Mouse (Mus musculus): ENCODE data around the gene Frmpd4. TPM values are rescaled to one million over a fixed set of nuclear protein-coding genes. Genes with fewer than 3 reads are reported as not detected.

The Frmpd4 gene
- polyA plus RNA-seq, 1 experiment from 2014 or later: not detected

GRCm38 (mm10) chrX:167808572-167808971 lies 768.5 kb downstream of the Frmpd4 start:
- 82% methylated on average over 5 of the region's 5 CpGs for WGBS (ENCODE audit: insufficient replicate concordance)
- Histone ChIP-seq H3K4me2 (ENCODE audit: low read depth, low read length) (no peak overlapping the region), H3K9me3 (ENCODE audit: low read length) (no peaks in the 10 kb centered on the region), H3K9ac (replicated peaks) (no peak overlapping the region), H3K27ac (ENCODE audit: low read depth) (no peak overlapping the region), H3K4me1 (ENCODE audit: insufficient read depth) (no peaks in the 10 kb centered on the region), H3K27me3 (ENCODE audit: insufficient read depth, low read length) (no peaks in the 10 kb centered on the region), H3K4me3 (ENCODE audit: low read depth, low read length) (no peak overlapping the region), H3K36me3 (replicated peaks; ENCODE audit: insufficient read depth, low read length) (no peaks in the 10 kb centered on the region)
- no peak for ATAC-seq
- DNase-seq: no peak
- TF ChIP-seq EP300 (IDR thresholded peaks at IDR 0.05; ENCODE audit: low read depth) (no peak), CTCF (IDR thresholded peaks at IDR 0.05; ENCODE audit: low read depth) (no peak)

DNA sequence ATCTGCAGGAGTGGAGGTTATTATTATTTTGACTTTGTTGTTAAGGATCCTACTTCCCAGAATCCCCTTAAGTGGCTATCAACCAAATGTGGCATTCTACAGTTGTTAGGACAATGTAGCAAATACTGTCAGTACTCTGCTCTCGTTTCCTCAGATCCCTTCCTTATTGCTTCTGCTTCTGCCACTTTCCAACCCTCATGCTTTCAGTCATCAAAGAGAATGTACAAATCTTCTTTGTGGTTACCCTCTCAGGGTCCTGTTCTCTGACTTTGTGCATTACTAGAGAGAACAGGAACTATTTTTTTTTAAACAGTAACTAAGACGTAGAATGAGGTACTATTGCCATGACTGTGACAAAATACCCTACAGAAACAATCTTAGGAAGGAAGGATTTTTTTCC lies 788.3 kb downstream of the Frmpd4 start:
- no peak overlapping the region for H3K4me2 ChIP-seq (ENCODE audit: low read depth, low read length)
- no peaks in the 10 kb centered on the region for H3K36me3 ChIP-seq (replicated peaks; ENCODE audit: insufficient read depth, low read length)
- H3K4me1 ChIP-seq (ENCODE audit: insufficient read depth): no peaks in the 10 kb centered on the region
- H3K9me3 ChIP-seq (ENCODE audit: low read length): no peaks in the 10 kb centered on the region
- no peak for ATAC-seq
- TF ChIP-seq EP300 (IDR thresholded peaks at IDR 0.05; ENCODE audit: low read depth) (no peak), CTCF (IDR thresholded peaks at IDR 0.05; ENCODE audit: low read depth) (no peak)
- H3K4me3 ChIP-seq (ENCODE audit: low read depth, low read length): no peak overlapping the region
- no peak for DNase-seq
- WGBS (ENCODE audit: insufficient replicate concordance): 46% methylated on average over 2 of the region's 2 CpGs
- H3K9ac ChIP-seq (replicated peaks): no peak overlapping the region
- no peak overlapping the region for H3K27ac ChIP-seq (ENCODE audit: low read depth)
- no peaks in the 10 kb centered on the region for H3K27me3 ChIP-seq (ENCODE audit: insufficient read depth, low read length)

DNA sequence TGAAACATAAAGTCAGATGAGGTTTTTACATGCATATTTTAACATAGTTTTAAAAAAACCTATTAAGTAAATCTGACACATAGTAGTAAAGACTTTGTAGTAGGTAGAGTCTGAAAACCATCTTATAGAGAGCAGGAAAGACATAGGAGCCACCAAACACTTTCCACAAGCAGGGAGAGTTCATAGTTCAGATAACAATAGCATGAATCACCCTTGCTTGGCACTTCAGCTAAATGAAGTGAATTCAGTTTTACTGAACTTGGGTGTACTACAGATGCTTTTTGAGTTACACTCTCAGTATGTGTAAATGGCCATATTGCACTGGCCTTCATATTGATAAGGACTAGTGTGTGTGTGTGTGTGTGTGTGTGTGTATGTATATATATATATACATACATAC lies 793.5 kb downstream of the Frmpd4 start:
- no peak for ATAC-seq
- no peak overlapping the region for H3K27ac ChIP-seq (ENCODE audit: low read depth)
- TF ChIP-seq CTCF (IDR thresholded peaks at IDR 0.05; ENCODE audit: low read depth): no peak
- TF ChIP-seq EP300 (IDR thresholded peaks at IDR 0.05; ENCODE audit: low read depth): no peak

DNA sequence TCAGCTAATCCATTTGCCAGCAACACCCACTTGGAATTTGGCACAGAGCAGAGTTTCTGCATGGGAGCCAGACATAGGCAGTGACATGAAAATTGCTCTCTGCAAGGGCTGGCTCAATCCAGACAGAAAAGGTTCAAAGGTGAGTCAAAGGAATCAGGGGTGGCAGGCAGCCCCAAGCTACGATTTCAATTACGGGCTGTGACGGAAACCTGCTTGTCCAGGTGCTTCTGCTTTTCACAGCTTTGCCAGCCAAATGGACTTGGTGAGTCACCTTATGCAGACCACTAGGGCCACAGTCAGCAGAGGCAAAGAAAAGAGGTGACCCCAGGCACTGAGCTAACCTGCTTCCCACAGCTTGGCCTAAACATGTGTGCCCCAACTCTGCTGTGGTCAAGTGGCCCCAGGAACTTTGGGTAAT lies 857.5 kb downstream of the Frmpd4 start:
- Histone ChIP-seq H3K36me3 (replicated peaks; ENCODE audit: insufficient read depth, low read length) (no peaks in the 10 kb centered on the region), H3K4me3 (ENCODE audit: low read depth, low read length) (no peak overlapping the region), H3K4me2 (ENCODE audit: low read depth, low read length) (no peak overlapping the region), H3K4me1 (ENCODE audit: insufficient read depth) (no peaks in the 10 kb centered on the region), H3K27ac (ENCODE audit: low read depth) (no peak overlapping the region), H3K9me3 (ENCODE audit: low read length) (no peaks in the 10 kb centered on the region), H3K9ac (replicated peaks) (no peak overlapping the region), H3K27me3 (ENCODE audit: insufficient read depth, low read length) (0 out of 2 replicates have a peak, but pooled peaks cover 3% of the 10 kb centered on the region)
- ATAC-seq: no peak
- 76% methylated on average over 3 of the region's 3 CpGs for WGBS (ENCODE audit: insufficient replicate concordance)
- TF ChIP-seq EP300 (IDR thresholded peaks at IDR 0.05; ENCODE audit: low read depth) (no peak), CTCF (IDR thresholded peaks at IDR 0.05; ENCODE audit: low read depth) (no peak)
- DNase-seq: no peak

More for the DNA sequence above, 793.5 kb downstream of the Frmpd4 start:
- H3K9me3 ChIP-seq (ENCODE audit: low read length): no peaks in the 10 kb centered on the region
- H3K27me3 ChIP-seq (ENCODE audit: insufficient read depth, low read length): no peaks in the 10 kb centered on the region
- no peak overlapping the region for H3K4me3 ChIP-seq (ENCODE audit: low read depth, low read length)
- H3K9ac ChIP-seq (replicated peaks): no peak overlapping the region
- no peak for DNase-seq
- H3K36me3 ChIP-seq (replicated peaks; ENCODE audit: insufficient read depth, low read length): no peaks in the 10 kb centered on the region
- H3K4me1 ChIP-seq (ENCODE audit: insufficient read depth): no peaks in the 10 kb centered on the region
- H3K4me2 ChIP-seq (ENCODE audit: low read depth, low read length): no peak overlapping the region

- H3K9me3 ChIP-seq (ENCODE audit: low read length): no peaks in the 10 kb centered on the region
- 80% methylated on average over 1 of the region's 1 CpGs for WGBS (ENCODE audit: insufficient replicate concordance)
- H3K36me3 ChIP-seq (replicated peaks; ENCODE audit: insufficient read depth, low read length): no peaks in the 10 kb centered on the region
- no peak overlapping the region for H3K4me3 ChIP-seq (ENCODE audit: low read depth, low read length)
- H3K27me3 ChIP-seq (ENCODE audit: insufficient read depth, low read length): 0 out of 2 replicates have a peak, but pooled peaks cover 2% of the 10 kb centered on the region
- H3K9ac ChIP-seq (replicated peaks): no peak overlapping the region
- TF ChIP-seq CTCF (IDR thresholded peaks at IDR 0.05; ENCODE audit: low read depth): no peak
- TF ChIP-seq EP300 (IDR thresholded peaks at IDR 0.05; ENCODE audit: low read depth): no peak
- no peaks in the 10 kb centered on the region for H3K4me1 ChIP-seq (ENCODE audit: insufficient read depth)
- H3K4me2 ChIP-seq (ENCODE audit: low read depth, low read length): no peak overlapping the region
- DNase-seq: no peak
- ATAC-seq: no peak
- H3K27ac ChIP-seq (ENCODE audit: low read depth): no peak overlapping the region
These were observed 857.9 kb downstream of the Frmpd4 start for GRCm38 (mm10) chrX:167719092-167719491.

DNA sequence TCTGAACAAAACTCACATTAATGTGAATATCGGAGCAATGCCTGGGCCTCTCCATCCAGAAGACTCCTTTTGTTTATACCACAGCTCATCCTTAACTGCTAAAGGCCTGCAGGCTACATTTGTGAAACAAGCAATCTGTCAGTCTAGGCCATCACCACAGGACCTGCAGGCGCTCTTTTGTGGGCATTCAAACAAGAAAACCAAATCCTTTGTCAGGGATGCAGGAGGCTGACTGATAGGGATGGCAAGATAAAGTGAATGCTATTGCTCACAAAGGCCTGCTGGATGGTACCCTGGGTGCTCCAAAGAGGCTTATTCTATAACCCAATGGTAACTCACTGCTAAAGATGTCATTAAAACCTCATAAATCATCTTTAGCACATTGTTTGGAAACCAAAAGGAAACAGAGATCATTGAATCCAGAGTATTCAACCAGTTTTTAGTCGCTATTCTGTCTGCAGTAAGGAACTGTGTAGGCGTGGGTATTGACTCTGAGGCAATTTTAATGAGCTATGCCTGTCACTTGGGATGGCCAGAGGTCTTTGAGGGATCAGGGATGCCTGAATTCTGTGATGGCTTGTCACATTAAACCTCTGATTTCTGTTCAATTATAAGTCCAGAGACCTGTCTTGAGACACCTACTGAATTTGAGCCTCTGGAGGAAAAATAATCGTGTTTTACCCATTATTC lies 922.1 kb downstream of the Frmpd4 start:
- Histone ChIP-seq H3K4me2 (ENCODE audit: low read depth, low read length) (no peak overlapping the region), H3K9ac (replicated peaks) (no peak overlapping the region), H3K4me1 (ENCODE audit: insufficient read depth) (no peaks in the 10 kb centered on the region), H3K27me3 (ENCODE audit: insufficient read depth, low read length) (no peaks in the 10 kb centered on the region), H3K36me3 (replicated peaks; ENCODE audit: insufficient read depth, low read length) (no peaks in the 10 kb centered on the region), H3K27ac (ENCODE audit: low read depth) (no peak overlapping the region), H3K9me3 (ENCODE audit: low read length) (no peaks in the 10 kb centered on the region), H3K4me3 (ENCODE audit: low read depth, low read length) (no peak overlapping the region)
- DNase-seq (no peak), ATAC-seq (no peak)
- TF ChIP-seq CTCF (IDR thresholded peaks at IDR 0.05; ENCODE audit: low read depth) (no peak), EP300 (IDR thresholded peaks at IDR 0.05; ENCODE audit: low read depth) (no peak)
- 52% methylated on average over 5 of the region's 5 CpGs for WGBS (ENCODE audit: insufficient replicate concordance)
